Mouse (Mus musculus) adrenal gland, adult (tissue): ENCODE results near the gene Dtx3.

ENCODE experiments used
- DNase-seq, 2 experiments: peaks; one replicate each; pipeline ENCODE4 v3.0.0; 2022 to 2023; ENCODE audit warnings: low spot score in 1 of 2; ENCODE audit not compliant: inconsistent age in 2 of 2

The Dtx3 gene

DNA sequence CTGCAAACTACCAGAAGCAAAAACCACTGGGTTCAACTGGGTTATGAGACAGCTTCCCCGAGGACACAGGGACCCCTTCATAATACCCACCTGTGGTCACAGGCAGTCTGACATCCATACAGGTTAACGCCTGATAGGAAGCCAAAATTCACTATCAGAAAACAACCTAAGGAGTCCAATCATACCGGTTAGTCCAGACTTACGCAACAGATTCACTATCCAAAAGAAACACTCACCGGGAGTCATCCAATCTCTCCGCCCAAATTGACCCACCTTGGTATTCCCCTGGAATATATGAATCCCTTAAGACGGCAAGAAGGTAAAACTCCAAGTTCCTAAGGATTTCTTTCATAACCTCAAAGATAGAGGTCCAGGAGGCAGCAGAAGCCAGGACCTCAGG is 51.0 kb downstream of the Dtx3 start:
- no peak for DNase-seq

DNA sequence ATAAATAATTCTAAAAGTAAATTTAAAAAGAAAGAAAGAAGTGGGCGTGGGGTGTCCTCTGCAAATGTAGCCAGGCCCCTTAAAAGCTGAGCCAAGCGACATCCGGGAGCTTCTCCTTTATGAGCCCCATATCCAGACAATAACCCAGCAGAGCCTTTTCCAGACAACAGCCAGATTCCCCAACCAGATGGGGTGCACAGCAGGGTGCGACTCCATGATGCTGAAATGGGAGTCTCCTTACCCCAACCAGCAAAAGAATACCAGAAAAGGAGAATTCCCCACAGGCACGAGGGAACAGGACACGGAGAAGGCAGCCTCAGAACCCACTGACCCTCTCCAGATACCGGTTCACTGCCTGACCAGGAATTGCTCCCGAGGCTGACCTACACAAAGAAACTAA is 52.3 kb downstream of the Dtx3 start:
- no peak for DNase-seq

DNA sequence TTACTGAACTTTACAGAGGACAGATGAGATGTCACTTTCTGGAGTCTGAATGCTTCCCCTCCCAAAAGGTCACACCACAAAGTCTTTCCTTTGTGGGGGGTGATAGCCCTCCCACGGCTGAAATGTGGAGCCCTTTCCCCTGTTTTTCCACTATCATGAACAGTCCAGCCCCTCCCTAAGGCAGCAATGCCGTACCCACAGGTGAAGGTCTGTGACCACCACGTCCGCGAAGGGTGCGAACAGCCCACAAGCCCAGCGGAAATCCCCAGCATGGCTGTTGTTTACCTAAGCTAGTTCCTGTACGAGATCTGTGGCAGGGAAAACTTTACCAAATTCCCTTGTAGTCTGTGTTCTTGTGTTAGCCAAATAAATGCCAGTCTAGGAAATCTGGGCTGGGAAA is 54.0 kb downstream of the Dtx3 start:
- DNase-seq, result no peak

DNA sequence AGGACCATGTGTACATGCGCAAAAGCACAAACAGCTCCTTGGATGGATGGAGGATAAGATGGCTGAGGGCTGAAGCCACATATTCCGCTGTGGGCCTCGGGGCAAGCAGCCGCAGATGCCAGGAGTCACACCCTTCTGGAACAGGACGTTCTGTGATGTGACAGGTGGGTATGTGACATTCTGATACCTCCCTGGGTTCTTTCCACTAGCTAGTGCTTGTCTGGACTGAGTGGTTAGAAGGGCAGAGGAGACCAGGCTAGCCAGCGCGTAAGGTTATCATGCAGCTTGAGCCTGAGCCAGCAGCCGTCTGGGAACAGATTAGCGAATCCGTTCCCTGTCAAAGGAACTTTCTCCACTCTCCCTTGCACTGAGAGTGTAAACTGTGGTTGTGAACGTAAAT is 54.6 kb downstream of the Dtx3 start:
- no peak for DNase-seq
